Mouse (Mus musculus) heart, embryonic 13.5 days (tissue): ENCODE measurements around the gene Psmd14. TPM values are rescaled to one million over a fixed set of nuclear protein-coding genes. Genes with fewer than 3 reads are reported as not detected.

Experiments used
- ATAC-seq: fragments of 200-750 bp; cut with Nextera tagmentation; 2 replicates; pipeline ENCODE4 v1.8.0; 2017; ENCODE audit warnings: moderate TSS enrichment; ENCODE audit not compliant: insufficient number of reproducible peaks, low FRiP score, low TSS enrichment; ENCODE audit errors: extremely low read depth
- H3K27ac ChIP-seq: fragments of 300-500 bp; sonication (generic); replicated peaks from 2 replicates; pipeline ENCODE4 v1.5.1; 2015; ENCODE audit warnings: moderate library complexity, mild to moderate bottlenecking, inconsistent platforms
- H3K27me3 ChIP-seq: fragments of 300-500 bp; sonication (generic); replicated peaks from 2 replicates; pipeline ENCODE4 v1.6.1; 2015; ENCODE audit warnings: mild to moderate bottlenecking, inconsistent platforms
- H3K36me3 ChIP-seq: fragments of 300-500 bp; sonication (generic); 2 replicates; pipeline ENCODE4 v1.6.1; 2015; ENCODE audit warnings: mild to moderate bottlenecking, inconsistent platforms
- H3K4me1 ChIP-seq: fragments of 300-500 bp; sonication (generic); 2 replicates; pipeline ENCODE4 v1.6.1; 2015; ENCODE audit warnings: inconsistent platforms
- H3K4me2 ChIP-seq: fragments of 300-500 bp; sonication (generic); 2 replicates; pipeline ENCODE4 v1.6.1; 2015; ENCODE audit warnings: inconsistent platforms, mild to moderate bottlenecking, moderate library complexity
- H3K4me3 ChIP-seq: fragments of 300-500 bp; sonication (generic); 2 replicates; pipeline ENCODE4 v1.5.1; 2015; ENCODE audit warnings: moderate library complexity, mild to moderate bottlenecking, inconsistent platforms
- H3K9ac ChIP-seq: fragments of 300-500 bp; sonication (generic); 2 replicates; pipeline ENCODE4 v1.6.1; 2015; ENCODE audit warnings: inconsistent platforms, mild to moderate bottlenecking, moderate library complexity
- H3K9me3 ChIP-seq: fragments of 300-500 bp; sonication (generic); 2 replicates; pipeline ENCODE4 v1.6.1; 2016; ENCODE audit warnings: inconsistent platforms
- WGBS: fragments of 180-500 bp; shearing (Covaris S2); methylation state at CpG from one replicate; pipeline ENCODE4 v1.1.7; 2015; ENCODE audit warnings: mixed read lengths; 5-methylcytosine and 5-hydroxymethylcytosine counted together
- microRNA-seq: library from miRNA; unstranded; fragments of <30 nt; microRNA quantifications from one replicate; pipeline ENCODE4, GENCODE M21; 2016
- polyA plus RNA-seq: library from polyadenylated mRNA; unstranded; fragments of >200 nt; fragmentation: Nextera tagmentation; extraction: Ambion mirVana; gene quantifications from 2 replicates; pipeline ENCODE4 v1.2.1, GENCODE M21; 2015

Psmd14 gene
- polyA plus RNA-seq, 1 experiment from 2014 or later: 119 TPM

DNA sequence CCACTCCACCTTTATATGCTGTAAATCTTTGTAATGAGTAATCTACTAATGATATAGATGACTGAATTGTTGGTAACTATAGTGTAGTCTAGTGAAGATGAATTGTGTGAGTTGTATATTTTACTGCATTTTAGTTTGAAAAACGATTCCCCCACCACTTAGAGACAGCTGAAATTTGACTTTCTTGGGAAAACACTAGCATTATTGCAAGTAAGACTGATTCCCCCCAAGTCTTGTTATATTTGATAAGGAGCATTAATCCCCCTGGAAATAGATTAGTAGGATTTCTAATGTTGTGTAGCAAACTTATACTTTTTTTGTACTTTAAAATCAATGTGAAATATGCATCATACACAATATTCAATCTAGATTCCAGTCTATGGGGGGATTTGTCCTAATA, 102.0 kb downstream of the Psmd14 start:
- Histone ChIP-seq H3K4me1 (peaks cover 24% of the 10 kb centered on the region), H3K27ac (no peak overlapping the region), H3K9ac (no peak overlapping the region), H3K9me3 (no peaks in the 10 kb centered on the region), H3K4me2 (no peak overlapping the region), H3K36me3 (no peaks in the 10 kb centered on the region), H3K27me3 (peaks cover 94% of the 10 kb centered on the region), H3K4me3 (no peak overlapping the region)
- 16% methylated on average over 1 of the region's 1 CpGs for WGBS
- ATAC-seq: no peak

DNA sequence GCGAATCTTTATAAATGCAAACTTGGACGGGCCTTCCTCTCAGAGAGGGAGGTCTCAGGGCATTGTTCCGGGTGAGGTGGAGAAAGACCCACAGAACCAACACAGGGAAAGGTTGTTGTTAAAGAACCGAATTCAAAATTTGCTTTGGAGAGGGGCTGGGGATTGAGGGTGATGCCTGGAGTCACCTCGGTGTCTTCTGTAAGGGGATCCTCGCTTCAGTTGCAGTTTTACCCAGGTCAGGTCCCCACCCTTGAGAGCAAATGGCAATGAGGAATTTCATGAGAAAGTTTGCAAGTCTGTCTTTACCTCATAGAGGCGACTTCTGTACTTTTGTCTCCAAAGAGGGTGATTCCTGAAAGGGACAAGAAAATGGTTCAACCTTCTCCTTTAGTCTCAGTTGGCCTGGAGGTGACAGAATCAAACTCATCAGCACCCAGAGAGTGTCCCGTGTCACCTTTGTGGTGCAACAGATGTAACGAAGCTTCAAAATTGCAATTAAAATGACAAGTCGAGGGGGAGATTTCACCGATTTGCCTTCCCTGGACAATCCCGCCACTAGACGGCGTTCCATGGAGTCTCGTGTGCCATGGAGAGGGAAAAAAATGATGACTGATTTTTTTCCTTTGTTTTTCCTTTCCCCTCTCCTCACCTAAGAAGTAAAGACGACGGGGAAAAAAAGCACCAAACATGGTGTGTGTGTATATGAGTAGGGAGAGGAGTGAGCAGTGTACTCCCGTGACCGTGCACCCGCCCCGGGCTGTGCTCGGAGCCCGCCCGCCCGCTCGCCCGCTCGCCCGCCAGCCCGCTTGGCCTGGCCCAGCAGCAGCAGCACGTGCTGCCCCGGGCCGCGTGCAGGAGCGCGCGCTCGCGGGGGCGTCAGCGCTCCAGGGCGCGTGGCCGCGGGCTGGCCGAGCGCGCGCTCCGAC, 103.3 kb downstream of the Psmd14 start:
- H3K4me2 ChIP-seq: peak overlapping the region; percentile 84
- H3K9me3 ChIP-seq: no peaks in the 10 kb centered on the region
- H3K4me1 ChIP-seq: peaks cover 24% of the 10 kb centered on the region
- H3K9ac ChIP-seq: peak overlapping the region; percentile 70
- peaks cover 92% of the 10 kb centered on the region for H3K27me3 ChIP-seq
- 4% methylated on average over 43 of the region's 50 CpGs for WGBS
- peak overlapping the region; percentile 52 for H3K4me3 ChIP-seq
- H3K27ac ChIP-seq: no peak overlapping the region
- H3K36me3 ChIP-seq: no peaks in the 10 kb centered on the region
- ATAC-seq: no peak

DNA sequence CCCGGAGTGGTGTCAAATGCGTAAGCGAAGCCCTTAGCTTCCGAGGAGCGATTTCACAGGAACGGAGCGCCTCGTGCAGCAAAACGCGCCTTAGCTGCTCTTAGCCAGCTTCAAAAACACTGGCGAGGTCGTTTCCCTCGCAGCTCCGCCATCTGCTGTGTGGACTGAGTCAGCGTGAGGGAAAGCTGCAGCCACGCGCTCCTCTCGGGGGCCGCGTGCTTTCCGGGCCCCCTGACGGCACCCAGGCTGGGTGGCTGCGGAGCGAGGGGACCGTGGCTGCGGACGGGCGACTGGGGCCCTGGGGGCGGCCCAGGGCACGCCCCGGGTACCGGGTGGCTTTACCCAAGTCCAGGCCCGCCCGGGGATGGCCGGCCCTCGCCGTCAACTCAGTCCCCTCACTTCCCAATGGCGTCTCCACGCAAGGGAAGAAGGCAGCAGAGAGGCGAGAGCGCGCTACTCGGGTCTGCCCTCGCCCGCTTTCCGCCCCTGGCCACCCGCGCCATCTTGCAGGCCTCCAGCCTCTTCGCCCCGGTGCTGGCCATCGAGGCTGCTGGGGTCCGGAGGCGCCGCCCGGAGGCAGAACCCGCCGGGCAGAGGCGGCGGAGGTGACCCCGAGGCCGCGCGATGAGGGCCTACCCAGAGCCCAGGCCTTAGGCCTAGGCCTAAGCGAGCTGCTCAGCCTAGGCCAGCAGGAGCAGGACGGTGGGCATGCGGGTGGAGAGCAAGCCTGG, 104.3 kb downstream of the Psmd14 start:
- H3K27me3 ChIP-seq: peaks cover 89% of the 10 kb centered on the region
- WGBS: 10% methylated on average over 66 of the region's 66 CpGs

DNA sequence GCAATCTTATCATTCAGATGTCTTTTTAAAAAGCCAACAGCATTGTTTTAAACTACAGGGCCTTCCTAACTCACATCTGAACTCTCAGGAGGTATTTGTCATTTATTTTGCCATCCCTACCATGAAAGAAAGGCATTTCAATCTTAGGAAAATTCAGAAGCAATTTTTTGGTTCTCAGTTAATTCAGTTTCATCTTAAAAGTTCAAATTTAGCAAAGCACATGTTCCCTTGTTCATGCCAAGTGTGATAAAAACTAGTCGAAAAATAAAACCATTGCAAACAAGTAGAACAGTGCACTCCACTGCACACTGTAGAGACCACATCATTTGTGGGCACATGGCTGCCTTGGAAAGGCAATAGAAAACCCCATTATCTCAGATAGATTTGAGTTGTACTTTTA, 106.7 kb downstream of the Psmd14 start:
- Histone ChIP-seq H3K4me3 (no peak overlapping the region), H3K9me3 (no peaks in the 10 kb centered on the region), H3K36me3 (no peaks in the 10 kb centered on the region), H3K9ac (no peak overlapping the region), H3K4me1 (peaks cover 10% of the 10 kb centered on the region), H3K27ac (no peak overlapping the region), H3K4me2 (no peak overlapping the region), H3K27me3 (peaks cover 77% of the 10 kb centered on the region)
- WGBS: 49% methylated on average over 1 of the region's 1 CpGs
- ATAC-seq: no peak

More for the DNA sequence above, 104.3 kb downstream of the Psmd14 start:
- no peaks in the 10 kb centered on the region for H3K9me3 ChIP-seq
- H3K4me1 ChIP-seq: peaks cover 24% of the 10 kb centered on the region
- H3K36me3 ChIP-seq: no peaks in the 10 kb centered on the region
- no peak for ATAC-seq
- no peak overlapping the region for H3K27ac ChIP-seq
- H3K4me2 ChIP-seq: peak overlapping the region; percentile 84
- H3K9ac ChIP-seq: peak overlapping the region; percentile 70
- H3K4me3 ChIP-seq: peak overlapping the region; percentile 52

DNA sequence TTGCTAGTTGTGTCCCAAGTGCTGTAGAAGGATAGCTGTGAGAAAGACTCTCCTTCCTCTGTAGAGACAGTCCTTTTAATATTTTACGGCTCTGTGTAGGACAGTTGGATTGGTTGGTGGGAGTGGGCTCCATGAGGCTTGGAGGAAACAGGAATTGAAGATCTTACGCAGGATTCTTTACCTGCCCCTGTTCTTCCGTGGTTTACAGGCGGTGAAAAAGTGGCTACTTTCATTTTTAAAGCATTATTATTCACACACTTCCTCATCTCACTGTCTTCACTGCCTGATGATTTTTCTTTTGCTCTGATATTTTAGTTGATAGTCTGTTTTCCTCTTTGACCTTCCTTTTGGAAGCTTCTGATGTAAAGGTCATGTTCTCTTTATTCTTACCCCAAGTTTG, 108.7 kb downstream of the Psmd14 start:
- Histone ChIP-seq H3K27me3 (peaks cover 67% of the 10 kb centered on the region), H3K27ac (no peak overlapping the region), H3K36me3 (no peaks in the 10 kb centered on the region), H3K4me2 (no peak overlapping the region), H3K9ac (no peak overlapping the region), H3K4me3 (no peak overlapping the region), H3K4me1 (peaks cover 8% of the 10 kb centered on the region), H3K9me3 (no peaks in the 10 kb centered on the region)
- no peak for ATAC-seq
- WGBS: 64% methylated on average over 4 of the region's 4 CpGs

DNA sequence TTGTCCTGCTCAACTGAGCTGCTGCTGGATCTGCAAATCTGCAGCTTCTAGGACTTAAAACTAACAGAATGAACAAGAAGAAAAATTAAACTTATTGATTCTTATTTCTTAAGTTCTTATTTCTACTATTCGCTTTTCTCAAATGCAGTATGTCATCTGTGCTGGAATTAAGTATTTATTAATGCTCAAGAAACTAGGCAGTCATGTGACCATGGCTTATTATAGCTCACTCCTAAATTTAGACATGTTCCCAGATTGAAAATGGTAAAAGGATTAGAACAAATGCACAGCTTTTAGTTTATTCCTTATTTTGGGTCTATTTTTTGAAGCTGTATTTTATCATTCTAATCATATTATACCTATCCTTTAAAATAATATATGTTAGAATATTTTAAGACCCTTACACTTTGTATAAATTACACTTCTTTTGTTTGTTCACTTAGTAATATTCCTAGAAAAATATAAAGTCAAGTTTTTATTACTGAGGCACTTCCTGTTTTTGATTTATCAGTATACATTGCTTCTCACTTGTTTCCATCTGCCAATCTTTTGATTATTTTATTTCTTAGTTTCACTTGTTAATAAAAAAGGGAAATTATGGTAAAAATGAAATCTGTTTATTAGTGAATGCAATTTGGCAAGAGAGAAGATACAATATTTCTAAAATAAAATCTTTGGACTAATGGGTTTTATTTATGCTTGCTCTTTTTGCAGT, 112.1 kb downstream of the Psmd14 start:
- WGBS: 62% methylated on average over 1 of the region's 1 CpGs
- no peak overlapping the region for H3K4me3 ChIP-seq
- H3K27me3 ChIP-seq: peaks cover 40% of the 10 kb centered on the region
- no peaks in the 10 kb centered on the region for H3K9me3 ChIP-seq
- no peak overlapping the region for H3K27ac ChIP-seq
- no peak overlapping the region for H3K9ac ChIP-seq
- H3K36me3 ChIP-seq: no peaks in the 10 kb centered on the region
- no peak for ATAC-seq
- H3K4me1 ChIP-seq: no peaks in the 10 kb centered on the region
- H3K4me2 ChIP-seq: no peak overlapping the region

DNA sequence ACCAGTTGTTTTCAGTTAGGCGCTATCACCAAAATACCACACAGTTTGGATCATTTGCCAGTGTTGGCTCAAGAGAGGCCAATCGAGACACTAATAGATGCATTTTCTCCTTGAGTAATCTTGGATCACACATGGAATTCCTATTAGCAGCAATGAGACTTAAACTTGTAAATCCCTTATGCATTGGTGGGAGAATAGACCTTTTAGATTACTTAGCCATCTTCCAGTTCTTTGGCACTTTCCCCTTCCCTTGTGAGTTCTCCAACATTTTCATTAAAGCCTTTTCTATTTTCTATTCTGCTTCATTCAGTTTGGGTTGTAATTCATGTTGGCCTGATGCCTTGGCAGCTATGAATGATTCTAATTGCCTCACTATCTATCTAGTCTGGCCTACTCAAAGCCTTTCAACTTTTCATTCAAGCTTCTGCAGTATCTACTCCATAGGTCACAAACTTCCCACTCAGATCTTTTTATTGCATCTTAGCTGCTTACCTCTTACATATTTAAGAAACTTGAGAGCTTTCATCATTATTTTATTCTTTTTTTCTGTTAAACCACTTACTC, 125.8 kb downstream of the Psmd14 start:
- no peak for ATAC-seq
- H3K9me3 ChIP-seq: 0 out of 2 replicates have a peak, but pooled peaks cover 4% of the 10 kb centered on the region
- H3K9ac ChIP-seq: no peak overlapping the region
- H3K27ac ChIP-seq: no peak overlapping the region
- WGBS: 57% methylated on average over 2 of the region's 2 CpGs
- H3K4me1 ChIP-seq: no peaks in the 10 kb centered on the region
- H3K4me2 ChIP-seq: no peak overlapping the region
- no peaks in the 10 kb centered on the region for H3K27me3 ChIP-seq
- no peaks in the 10 kb centered on the region for H3K36me3 ChIP-seq
- H3K4me3 ChIP-seq: no peak overlapping the region

Small RNAs within 50 kb of the gene (microRNA-seq; reads per million reads assigned to microRNA genes)
- not detected for gene Gm22403

Other genes with a start within 250 kb of the Psmd14 start
- 21.5 and 24.7 TPM in 2 replicates for gene Tank, start 133.1 kb upstream of the Psmd14 start, polyA plus RNA-seq
- gene Tbr1, start 91.2 kb downstream of the Psmd14 start, polyA plus RNA-seq: 0.05 and 0.11 TPM in 2 replicates